Mouse (Mus musculus) spleen, postnatal 14 days (tissue): Measurements from ENCODE around the gene Klhdc3.
A peak's percentile ranks its signal among the peaks of the same experiment; 100 is the strongest.

Experiments used
- DNase-seq, 2 experiments: peaks; one replicate each; pipeline ENCODE4 v3.0.0; 2021 to 2022; ENCODE audit warnings: low spot score in 2 of 2

The Klhdc3 gene

GRCm38 (mm10) chr17:46656054-46656453, 24.7 kb downstream of the Klhdc3 start:
- no peak for DNase-seq

- no peak for DNase-seq
Measured at GRCm38 (mm10) chr17:46651755-46652547, 28.8 kb downstream of the Klhdc3 start.

GRCm38 (mm10) chr17:46651292-46651691, 29.4 kb downstream of the Klhdc3 start:
- DNase-seq = no peak

GRCm38 (mm10) chr17:46650232-46651031, 30.3 kb downstream of the Klhdc3 start, which contains the start of gene Cul7:
Cul7 (plus strand) TSS chr17:46650337.
- DNase-seq = peak; percentile 58 to 65

GRCm38 (mm10) chr17:46649811-46650210, 30.9 kb downstream of the Klhdc3 start:
- DNase-seq = no peak

GRCm38 (mm10) chr17:46648436-46648835, 32.3 kb downstream of the Klhdc3 start:
- DNase-seq = no peak

GRCm38 (mm10) chr17:46647279-46647678, 33.4 kb downstream of the Klhdc3 start:
- DNase-seq = no peak

GRCm38 (mm10) chr17:46646322-46646662, 34.4 kb downstream of the Klhdc3 start:
- no peak for DNase-seq

GRCm38 (mm10) chr17:46645561-46646321, 35.0 kb downstream of the Klhdc3 start, which contains the start of the genes Klc4 and Mrpl2:
Klc4 (minus strand) TSS chr17:46646022.
Mrpl2 (plus strand) TSS chr17:46646229.
- peak; percentile 98 to 99 for DNase-seq

- no peak for DNase-seq
Measured at GRCm38 (mm10) chr17:46644916-46645475, 35.7 kb downstream of the Klhdc3 start.

GRCm38 (mm10) chr17:46644152-46644805, 36.4 kb downstream of the Klhdc3 start:
- no peak for DNase-seq

GRCm38 (mm10) chr17:46642060-46642459, 38.7 kb downstream of the Klhdc3 start:
- DNase-seq = no peak

- no peak for DNase-seq
Measured at GRCm38 (mm10) chr17:46639929-46640328, 40.8 kb downstream of the Klhdc3 start.

GRCm38 (mm10) chr17:46636831-46637523, 43.7 kb downstream of the Klhdc3 start:
- DNase-seq = no peak

GRCm38 (mm10) chr17:46629685-46630441, 50.9 kb downstream of the Klhdc3 start:
- no peak for DNase-seq

GRCm38 (mm10) chr17:46628791-46629684, 51.7 kb downstream of the Klhdc3 start, which contains the start of gene Ptk7:
Ptk7 (minus strand) TSS chr17:46629504.
- DNase-seq = no peak

GRCm38 (mm10) chr17:46628471-46628790, 52.3 kb downstream of the Klhdc3 start:
- DNase-seq = no peak

GRCm38 (mm10) chr17:46627409-46627808, 53.3 kb downstream of the Klhdc3 start:
- no peak for DNase-seq

- no peak for DNase-seq
Measured at GRCm38 (mm10) chr17:46624598-46624997, 56.1 kb downstream of the Klhdc3 start.
